Mouse (Mus musculus) cortical plate, adult 2 months (tissue): ENCODE data around the gene Efemp1.
A peak's percentile ranks its signal among the peaks of the same experiment; 100 is the strongest.

Experiments
- CTCF ChIP-seq: fragments of 200-500 bp; IDR thresholded peaks from 2 replicates; pipeline ENCODE4 v1.5.1; 2011; ENCODE audit warnings: mild to moderate bottlenecking, control low read depth, low read length; ENCODE audit not compliant: insufficient read depth; ENCODE audit errors: extremely low read depth
- POLR2A ChIP-seq: fragments of 200-500 bp; IDR thresholded peaks from 2 replicates; pipeline ENCODE4 v1.6.1; 2011; ENCODE audit warnings: mild to moderate bottlenecking, low read length, control low read depth; ENCODE audit not compliant: insufficient read depth; ENCODE audit errors: extremely low read depth

GRCm38 (mm10) chr11:28811874-28812273 is 41.1 kb upstream of the Efemp1 start:
- TF ChIP-seq CTCF (peak; percentile 36; the same call in 1 of the 2 replicates), POLR2A (no peak)
